Mouse (Mus musculus) midbrain, postnatal 0 days (tissue): ENCODE data around the gene Cntn3. TPM values are rescaled to one million over a fixed set of nuclear protein-coding genes. Genes with fewer than 3 reads are reported as not detected.

Experiments used
- ATAC-seq: fragments of 200-750 bp; cut with Nextera tagmentation; 2 replicates; pipeline ENCODE4 v1.8.0; 2017; ENCODE audit warnings: moderate number of reproducible peaks, mild to moderate bottlenecking, moderate TSS enrichment, moderate library complexity; ENCODE audit not compliant: low FRiP score
- DNase-seq: peaks from one replicate; pipeline ENCODE4 v3.0.0-alpha.2; 2015; ENCODE audit warnings: low spot score
- H3K27ac ChIP-seq: fragments of 300-500 bp; sonication (generic); 2 replicates; pipeline ENCODE4 v1.5.1; 2014; ENCODE audit warnings: low read depth, mild to moderate bottlenecking, low read length, mixed read lengths
- H3K27me3 ChIP-seq: fragments of 300-500 bp; sonication (generic); 2 replicates; pipeline ENCODE4 v1.6.1; 2014; ENCODE audit warnings: low read length, control low read depth, mixed read lengths; ENCODE audit not compliant: insufficient read depth
- H3K36me3 ChIP-seq: fragments of 300-500 bp; sonication (generic); 2 replicates; pipeline ENCODE4 v1.6.1; 2014; ENCODE audit warnings: low read length, control low read depth, mixed read lengths; ENCODE audit not compliant: insufficient read depth
- H3K4me1 ChIP-seq: fragments of 300-500 bp; sonication (generic); 2 replicates; pipeline ENCODE4 v1.6.1; 2014; ENCODE audit warnings: mild to moderate bottlenecking, control low read depth, antibody characterized with exemption, low read length, mixed read lengths; ENCODE audit not compliant: insufficient read depth
- H3K4me2 ChIP-seq: fragments of 300-500 bp; sonication (generic); 2 replicates; pipeline ENCODE4 v1.6.1; 2014; ENCODE audit warnings: low read depth, mild to moderate bottlenecking, low read length, mixed read lengths; ENCODE audit not compliant: poor library complexity, severe bottlenecking
- H3K4me3 ChIP-seq: fragments of 300-500 bp; sonication (generic); 2 replicates; pipeline ENCODE4 v1.5.1; 2014; ENCODE audit warnings: low read depth, mild to moderate bottlenecking, low read length, moderate library complexity
- H3K9ac ChIP-seq: fragments of 300-500 bp; sonication (generic); replicated peaks from 2 replicates; pipeline ENCODE4 v1.6.1; 2014; ENCODE audit warnings: mild to moderate bottlenecking, low read length, moderate library complexity, mixed read lengths; ENCODE audit not compliant: poor library complexity, severe bottlenecking
- H3K9me3 ChIP-seq: fragments of 300-500 bp; sonication (generic); 2 replicates; pipeline ENCODE4 v1.6.1; 2016; ENCODE audit warnings: low read length, control low read depth
- CTCF ChIP-seq: IDR thresholded peaks from 2 replicates; pipeline ENCODE4 v1.5.1; 2016; ENCODE audit warnings: antibody characterized with exemption, mild to moderate bottlenecking
- WGBS: fragments of 180-500 bp; shearing (Covaris S2); extraction: QIAGEN DNeasy Blood & Tissue Kit; methylation state at CpG from one replicate; pipeline ENCODE4 v1.1.7; 2014; 5-methylcytosine and 5-hydroxymethylcytosine counted together
- polyA plus RNA-seq: library from polyadenylated mRNA; unstranded; fragments of >200 nt; fragmentation: Nextera tagmentation; extraction: Ambion mirVana; gene quantifications from 2 replicates; pipeline ENCODE4 v1.2.1, GENCODE M21; 2015
- total RNA-seq: library from RNA; depleted of rRNA; stranded (reverse); fragments of >200 nt; gene quantifications from 2 replicates; pipeline ENCODE4 v1.2.3, GENCODE M21; 2014

Cntn3 gene
- total and polyA plus RNA-seq, 2 experiments from 2014 or later = 3.0 to 8.8 TPM

- H3K9me3 ChIP-seq = no peaks in the 10 kb centered on the region
- no peaks in the 10 kb centered on the region for H3K36me3 ChIP-seq
- no peak for DNase-seq
- WGBS = 14% methylated on average over 1 of the region's 1 CpGs
- H3K27me3 ChIP-seq = no peaks in the 10 kb centered on the region
- no peak overlapping the region for H3K9ac ChIP-seq
- no peak overlapping the region for H3K4me3 ChIP-seq
- no peak overlapping the region for H3K27ac ChIP-seq
- no peak for TF ChIP-seq CTCF
- H3K4me2 ChIP-seq = no peak overlapping the region
- no peaks in the 10 kb centered on the region for H3K4me1 ChIP-seq
- ATAC-seq = no peak
Observed at GRCm38 (mm10) chr6:102186316-102186715, 386.6 kb downstream of the Cntn3 start.

DNA sequence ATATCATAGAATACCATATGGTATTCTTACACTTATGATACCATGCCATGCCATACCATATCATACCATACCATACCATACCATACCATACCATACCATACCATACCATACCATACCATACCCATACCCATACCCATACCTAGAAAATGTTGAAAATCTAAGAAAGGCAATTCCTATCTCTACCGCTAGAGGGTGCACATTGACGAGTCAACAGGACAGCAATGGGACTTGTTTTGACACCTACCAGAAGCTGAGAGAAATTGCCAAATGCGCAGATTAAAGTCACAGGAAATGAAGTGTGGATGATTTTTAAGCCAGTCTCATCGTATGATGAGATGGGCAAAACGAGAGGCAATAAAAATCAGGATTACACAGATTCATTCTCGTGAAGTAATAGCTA is 402.0 kb downstream of the Cntn3 start:
- H3K27ac ChIP-seq = no peak overlapping the region
- H3K9ac ChIP-seq = no peak overlapping the region
- no peak for ATAC-seq
- H3K4me1 ChIP-seq = no peaks in the 10 kb centered on the region
- H3K4me3 ChIP-seq = no peak overlapping the region
- 46% methylated on average over 6 of the region's 6 CpGs for WGBS
- peak; percentile 74 for TF ChIP-seq CTCF
- H3K36me3 ChIP-seq = no peaks in the 10 kb centered on the region
- no peak overlapping the region for H3K4me2 ChIP-seq
- H3K9me3 ChIP-seq = no peaks in the 10 kb centered on the region
- H3K27me3 ChIP-seq = no peaks in the 10 kb centered on the region
- peak; percentile 51 for DNase-seq

GRCm38 (mm10) chr6:102161186-102161585 is 411.7 kb downstream of the Cntn3 start:
- no peaks in the 10 kb centered on the region for H3K9me3 ChIP-seq
- 81% methylated on average over 3 of the region's 3 CpGs for WGBS
- DNase-seq = no peak

GRCm38 (mm10) chr6:102121676-102122075 is 451.2 kb downstream of the Cntn3 start:
- Histone ChIP-seq H3K4me1 (no peaks in the 10 kb centered on the region), H3K4me3 (no peak overlapping the region), H3K27ac (no peak overlapping the region), H3K36me3 (no peaks in the 10 kb centered on the region), H3K4me2 (no peak overlapping the region), H3K9ac (no peak overlapping the region), H3K9me3 (no peaks in the 10 kb centered on the region), H3K27me3 (no peaks in the 10 kb centered on the region)
- WGBS = 97% methylated on average over 4 of the region's 4 CpGs
- TF ChIP-seq CTCF = no peak
- ATAC-seq (no peak), DNase-seq (no peak)

More at GRCm38 (mm10) chr6:102161186-102161585, 411.7 kb downstream of the Cntn3 start:
- H3K4me1 ChIP-seq = no peaks in the 10 kb centered on the region
- no peaks in the 10 kb centered on the region for H3K27me3 ChIP-seq
- no peak for ATAC-seq
- H3K27ac ChIP-seq = no peak overlapping the region
- TF ChIP-seq CTCF = no peak
- no peak overlapping the region for H3K4me3 ChIP-seq
- no peak overlapping the region for H3K4me2 ChIP-seq
- no peaks in the 10 kb centered on the region for H3K36me3 ChIP-seq
- no peak overlapping the region for H3K9ac ChIP-seq

GRCm38 (mm10) chr6:102120003-102120402 is 452.9 kb downstream of the Cntn3 start:
- no peak overlapping the region for H3K4me2 ChIP-seq
- ATAC-seq (no peak), DNase-seq (no peak)
- H3K9me3 ChIP-seq = no peaks in the 10 kb centered on the region
- H3K9ac ChIP-seq = no peak overlapping the region
- H3K4me1 ChIP-seq = no peaks in the 10 kb centered on the region
- H3K27ac ChIP-seq = no peak overlapping the region
- H3K36me3 ChIP-seq = no peaks in the 10 kb centered on the region
- WGBS = 79% methylated on average over 2 of the region's 2 CpGs
- H3K4me3 ChIP-seq = no peak overlapping the region
- TF ChIP-seq CTCF = no peak
- no peaks in the 10 kb centered on the region for H3K27me3 ChIP-seq

DNA sequence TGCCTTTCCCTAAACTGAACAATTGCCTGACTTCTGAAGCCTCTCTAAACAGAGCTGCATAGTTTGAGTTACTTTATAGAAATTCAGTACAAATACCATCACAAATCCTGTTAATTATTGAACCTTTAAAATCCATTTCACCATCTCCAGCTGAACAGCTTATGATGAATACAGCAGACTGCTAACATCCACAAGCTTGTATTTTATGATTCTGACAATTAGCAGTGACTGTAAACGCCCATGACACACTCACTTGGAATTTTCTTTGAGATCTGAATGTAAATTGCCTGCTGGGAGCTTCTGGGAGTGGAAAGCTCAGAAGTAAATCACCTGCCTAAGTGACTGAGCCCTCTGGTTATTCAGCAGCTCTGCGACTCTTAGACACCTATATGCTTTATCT is 459.3 kb downstream of the Cntn3 start:
- no peak for ATAC-seq
- 53% methylated on average over 2 of the region's 2 CpGs for WGBS
- Histone ChIP-seq H3K36me3 (no peaks in the 10 kb centered on the region), H3K9me3 (no peaks in the 10 kb centered on the region), H3K4me3 (no peak overlapping the region), H3K9ac (no peak overlapping the region), H3K4me1 (no peaks in the 10 kb centered on the region), H3K27me3 (no peaks in the 10 kb centered on the region), H3K4me2 (no peak overlapping the region), H3K27ac (no peak overlapping the region)
- DNase-seq = no peak
- TF ChIP-seq CTCF = no peak
